Mouse (Mus musculus): ENCODE data around the gene Ndufb6. TPM values are rescaled to one million over a fixed set of nuclear protein-coding genes. Genes with fewer than 3 reads are reported as not detected.

Gene Ndufb6
- total RNA-seq, 2 experiments from 2014 or later, result 180 to 187 TPM

Other genes starting within 250 kb of the Ndufb6 start
- 10 to 100 TPM; 37.8 to 42.7 TPM for gene Aco1, start 136.3 kb downstream of the Ndufb6 start, total RNA-seq (2021)
- 1 to 10 TPM; 7.4 to 8.7 TPM for gene Ddx58, start 39.6 kb downstream of the Ndufb6 start, total RNA-seq (2021)
- gene Smim27, start 9.8 kb downstream of the Ndufb6 start, total RNA-seq (2021), result 10 to 100 TPM; 32.9 to 44.3 TPM
- gene Topors, start 9.6 kb downstream of the Ndufb6 start, total RNA-seq (2021), result 10 to 100 TPM; 20.4 to 21.4 TPM
- under 1 TPM; 0.15 to 0.26 TPM for gene Tmem215, start 192.8 kb upstream of the Ndufb6 start, total RNA-seq (2021)

Measured in gastrocnemius, postnatal 4 days (tissue).